Mouse (Mus musculus) midbrain, embryonic 10.5 days (tissue): ENCODE measurements around the gene Rmnd5a. TPM values are rescaled to one million over a fixed set of nuclear protein-coding genes. Genes with fewer than 3 reads are reported as not detected.
"Not testable (repeated sequence)": the region's sequence is repeated elsewhere in the genome, so short reads cannot be mapped to it uniquely, and the experiment has no call there.

Experiments
- DNase-seq: peaks from one replicate; pipeline ENCODE4 v3.0.0-alpha.2; 2017; ENCODE audit warnings: low spot score
- H3K27ac ChIP-seq: fragments of 300-500 bp; sonication (generic); replicated peaks from 2 replicates; pipeline ENCODE4 v1.5.1; 2016; ENCODE audit warnings: mild to moderate bottlenecking
- H3K27me3 ChIP-seq: fragments of 300-500 bp; sonication (generic); 2 replicates; pipeline ENCODE4 v1.6.1; 2016; ENCODE audit warnings: low read depth, mild to moderate bottlenecking; ENCODE audit not compliant: poor library complexity, severe bottlenecking
- H3K36me3 ChIP-seq: fragments of 300-500 bp; sonication (generic); 2 replicates; pipeline ENCODE4 v1.6.1; 2016; ENCODE audit warnings: mild to moderate bottlenecking, moderate library complexity
- H3K4me1 ChIP-seq: fragments of 300-500 bp; sonication (generic); 2 replicates; pipeline ENCODE4 v1.6.1; 2016
- H3K4me3 ChIP-seq: fragments of 300-500 bp; sonication (generic); 2 replicates; pipeline ENCODE4 v1.5.1; 2016; ENCODE audit warnings: mild to moderate bottlenecking, moderate library complexity
- H3K9me3 ChIP-seq: fragments of 300-500 bp; sonication (generic); replicated peaks from 2 replicates; pipeline ENCODE4 v1.6.1; 2016; ENCODE audit warnings: mild to moderate bottlenecking
- WGBS: fragments of 180-500 bp; shearing (Covaris S2); methylation state at CpG from one replicate; pipeline ENCODE4 v1.1.7; 2016; 5-methylcytosine and 5-hydroxymethylcytosine counted together
- polyA plus RNA-seq: library from polyadenylated mRNA; unstranded; fragments of >200 nt; fragmentation: Nextera tagmentation; extraction: Ambion mirVana; gene quantifications from 2 replicates; pipeline ENCODE4 v1.2.1, GENCODE M21; 2016

Gene Rmnd5a
- polyA plus RNA-seq = 8.4 and 9.2 TPM in 2 replicates

- DNase-seq = peak; percentile 98
- under 1% methylated on average over 75 of the region's 75 CpGs for WGBS
- peak within 1 kb of the TSS; percentile 98 for H3K4me3 ChIP-seq
Observed at GRCm38 (mm10) chr6:71440492-71441250, at the start of gene Rmnd5a. Gene Rmnd5a (minus strand): TSS chr6:71440637.

GRCm38 (mm10) chr6:71487966-71488365, 47.5 kb upstream of the Rmnd5a start:
- DNase-seq = no peak
- Histone ChIP-seq H3K9me3 (no peaks in the 10 kb centered on the region), H3K36me3 (no peaks in the 10 kb centered on the region), H3K27ac (no peak overlapping the region), H3K4me3 (no peak overlapping the region), H3K27me3 (no peaks in the 10 kb centered on the region), H3K4me1 (no peaks in the 10 kb centered on the region)
- 58% methylated on average over 4 of the region's 4 CpGs for WGBS

More at GRCm38 (mm10) chr6:71440492-71441250, at the start of gene Rmnd5a:
- no peaks in the 10 kb centered on the region for H3K9me3 ChIP-seq
- peaks cover 38% of the 10 kb centered on the region for H3K4me1 ChIP-seq
- peak within 1 kb of the TSS; percentile 96 for H3K27ac ChIP-seq
- H3K36me3 ChIP-seq = no peaks in the 10 kb centered on the region
- no peaks in the 10 kb centered on the region for H3K27me3 ChIP-seq

GRCm38 (mm10) chr6:71486867-71487266, 46.4 kb upstream of the Rmnd5a start:
- Histone ChIP-seq H3K4me1 (no peaks in the 10 kb centered on the region), H3K27me3 (no peaks in the 10 kb centered on the region), H3K36me3 (no peaks in the 10 kb centered on the region), H3K27ac (no peak overlapping the region), H3K9me3 (no peaks in the 10 kb centered on the region), H3K4me3 (no peak overlapping the region)
- no peak for DNase-seq
- WGBS = 86% methylated on average over 1 of the region's 1 CpGs

GRCm38 (mm10) chr6:71486226-71486625, 45.8 kb upstream of the Rmnd5a start:
- Histone ChIP-seq H3K27ac (no peak overlapping the region), H3K27me3 (no peaks in the 10 kb centered on the region), H3K36me3 (no peaks in the 10 kb centered on the region), H3K9me3 (no peaks in the 10 kb centered on the region), H3K4me3 (no peak overlapping the region), H3K4me1 (no peaks in the 10 kb centered on the region)
- no peak for DNase-seq
- WGBS = 75% methylated on average over 2 of the region's 2 CpGs

GRCm38 (mm10) chr6:71485246-71485645, 44.8 kb upstream of the Rmnd5a start:
- no peaks in the 10 kb centered on the region for H3K36me3 ChIP-seq
- 87% methylated on average over 5 of the region's 5 CpGs for WGBS
- H3K27ac ChIP-seq = no peak overlapping the region
- DNase-seq = no peak
- H3K4me1 ChIP-seq = no peaks in the 10 kb centered on the region
- no peaks in the 10 kb centered on the region for H3K27me3 ChIP-seq
- H3K4me3 ChIP-seq = no peak overlapping the region
- no peaks in the 10 kb centered on the region for H3K9me3 ChIP-seq

- 66% methylated on average over 7 of the region's 7 CpGs for WGBS
- H3K4me1 ChIP-seq = no peaks in the 10 kb centered on the region
- DNase-seq = no peak
- H3K9me3 ChIP-seq = no peaks in the 10 kb centered on the region
- no peaks in the 10 kb centered on the region for H3K27me3 ChIP-seq
- H3K4me3 ChIP-seq = no peak overlapping the region
- H3K36me3 ChIP-seq = no peaks in the 10 kb centered on the region
- no peak overlapping the region for H3K27ac ChIP-seq
Observed at GRCm38 (mm10) chr6:71481136-71481535, 40.7 kb upstream of the Rmnd5a start.

GRCm38 (mm10) chr6:71480136-71480535, 39.7 kb upstream of the Rmnd5a start:
- Histone ChIP-seq H3K9me3 (no peaks in the 10 kb centered on the region), H3K27ac (no peak overlapping the region), H3K27me3 (no peaks in the 10 kb centered on the region), H3K36me3 (no peaks in the 10 kb centered on the region), H3K4me3 (no peak overlapping the region), H3K4me1 (no peaks in the 10 kb centered on the region)
- no peak for DNase-seq
- 78% methylated on average over 1 of the region's 1 CpGs for WGBS

- 96% methylated on average over 2 of the region's 2 CpGs for WGBS
- not testable (repeated sequence) for H3K4me3 ChIP-seq, H3K9me3 ChIP-seq, H3K4me1 ChIP-seq, H3K27ac ChIP-seq, DNase-seq, H3K27me3 ChIP-seq, H3K36me3 ChIP-seq
Observed at GRCm38 (mm10) chr6:71479588-71479987, 39.2 kb upstream of the Rmnd5a start.

GRCm38 (mm10) chr6:71478816-71479568, 38.6 kb upstream of the Rmnd5a start:
- not testable (repeated sequence) for H3K4me1 ChIP-seq, H3K4me3 ChIP-seq, H3K36me3 ChIP-seq, H3K27ac ChIP-seq, H3K9me3 ChIP-seq, DNase-seq, H3K27me3 ChIP-seq
- WGBS = 96% methylated on average over 10 of the region's 10 CpGs

GRCm38 (mm10) chr6:71476783-71477182, 36.3 kb upstream of the Rmnd5a start:
- no peak overlapping the region for H3K4me3 ChIP-seq
- H3K36me3 ChIP-seq = no peaks in the 10 kb centered on the region
- DNase-seq = no peak
- WGBS = 85% methylated on average over 5 of the region's 5 CpGs
- H3K27me3 ChIP-seq = no peaks in the 10 kb centered on the region
- H3K9me3 ChIP-seq = no peaks in the 10 kb centered on the region
- H3K27ac ChIP-seq = no peak overlapping the region
- H3K4me1 ChIP-seq = no peaks in the 10 kb centered on the region

- Histone ChIP-seq H3K4me3 (no peak overlapping the region), H3K36me3 (no peaks in the 10 kb centered on the region), H3K4me1 (no peaks in the 10 kb centered on the region), H3K27ac (no peak overlapping the region), H3K27me3 (no peaks in the 10 kb centered on the region), H3K9me3 (no peaks in the 10 kb centered on the region)
- WGBS = 83% methylated on average over 3 of the region's 3 CpGs
- DNase-seq = no peak
Observed at GRCm38 (mm10) chr6:71475604-71476003, 35.2 kb upstream of the Rmnd5a start.

- Histone ChIP-seq H3K4me1 (no peaks in the 10 kb centered on the region), H3K27me3 (no peaks in the 10 kb centered on the region), H3K27ac (no peak overlapping the region), H3K4me3 (no peak overlapping the region), H3K9me3 (no peaks in the 10 kb centered on the region), H3K36me3 (no peaks in the 10 kb centered on the region)
- WGBS = 79% methylated on average over 1 of the region's 1 CpGs
- no peak for DNase-seq
Observed at GRCm38 (mm10) chr6:71472786-71473185, 32.3 kb upstream of the Rmnd5a start.

- Histone ChIP-seq H3K27ac (no peak overlapping the region), H3K36me3 (no peaks in the 10 kb centered on the region), H3K4me3 (no peak overlapping the region), H3K4me1 (no peaks in the 10 kb centered on the region), H3K9me3 (no peaks in the 10 kb centered on the region), H3K27me3 (no peaks in the 10 kb centered on the region)
- 81% methylated on average over 4 of the region's 4 CpGs for WGBS
- DNase-seq = no peak
Observed at GRCm38 (mm10) chr6:71471830-71472520, 31.5 kb upstream of the Rmnd5a start.
